Comparison of ENCODE assay signal across 8 mouse cellular contexts in genomic region chr1:84839309-84840017, GRCm38 (mm10). TPM values are rescaled to one million over a fixed set of nuclear protein-coding genes. Genes with fewer than 3 reads are reported as not detected.
DNase-seq lines count a peak whose midpoint lies in the region; ATAC-seq and TF ChIP-seq lines count a peak whose summit lies in the region.

Gene Fbxo36, plus strand, starts transcription at chr1:84839841.

- peaks cover 51% of the 10 kb centered on the region for H3K79me3 ChIP-seq in C2C12 (ENCODE audit: low read depth)

- peak; percentile 91 for ATAC-seq in heart, embryonic 11.5 days (replicated peaks; ENCODE audit: insufficient number of reproducible peaks, low FRiP score, low TSS enrichment)
- ATAC-seq in kidney, embryonic 16.5 days (ENCODE audit: low FRiP score, low TSS enrichment), result peak; percentile 91

- peak within 1 kb of the TSS; percentile 94 for H3ac ChIP-seq in C2C12 (ENCODE audit: control insufficient read depth, insufficient read length, low read depth)
- peak within 1 kb of the TSS; percentile 81 for H3ac ChIP-seq in myocyte (ENCODE audit: control insufficient read depth, insufficient read length)

- H3K79me2 ChIP-seq in C2C12 (ENCODE audit: control insufficient read depth, insufficient read depth), result peaks cover 80% of the 10 kb centered on the region
- peaks cover 10% of the 10 kb centered on the region for H3K79me2 ChIP-seq in liver, adult 2 months (ENCODE audit: control insufficient read depth, insufficient read depth, low read length)
- peaks cover 55% of the 10 kb centered on the region for H3K79me2 ChIP-seq in myocyte (ENCODE audit: control insufficient read depth, insufficient read depth)

- H3K4me3 ChIP-seq in C2C12 (ENCODE audit: insufficient read depth, poor library complexity, severe bottlenecking) (peak within 1 kb of the TSS; percentile 89), myocyte (peak within 1 kb of the TSS; percentile 90)
- H3K4me3 ChIP-seq in erythroblast, embryonic 14.5 days (replicated peaks), result peak within 1 kb of the TSS; percentile 86
- peak within 1 kb of the TSS; percentile 97 for H3K4me3 ChIP-seq in heart, embryonic 11.5 days (ENCODE audit: low read depth, low read length)
- H3K4me3 ChIP-seq in kidney, embryonic 16.5 days (ENCODE audit: low read length), result peak within 1 kb of the TSS; percentile 63
- peak within 1 kb of the TSS; percentile 77 for H3K4me3 ChIP-seq in liver, adult 2 months (ENCODE audit: insufficient read depth, low read depth, low read length)

- H3K9ac ChIP-seq in heart, embryonic 11.5 days (ENCODE audit: low read depth, low read length), result peak within 1 kb of the TSS; percentile 99
- peak within 1 kb of the TSS; percentile 97 for H3K9ac ChIP-seq in kidney, embryonic 16.5 days (replicated peaks; ENCODE audit: low read length)
- H3K9ac ChIP-seq in liver, adult 2 months (ENCODE audit: low read depth, low read length), result peak within 1 kb of the TSS; percentile 99

- under 1% methylated on average over 49 of the region's 54 CpGs for WGBS in heart, embryonic 11.5 days (ENCODE audit: insufficient replicate concordance)
- under 1% methylated on average over 38 of the region's 54 CpGs for WGBS in kidney, embryonic 16.5 days
- under 1% methylated on average over 54 of the region's 54 CpGs for WGBS in liver, adult 2 months

- H3K27me3 ChIP-seq in C2C12 (ENCODE audit: control insufficient read depth, insufficient read depth, insufficient read length) (no peaks in the 10 kb centered on the region), myocyte (ENCODE audit: control insufficient read depth, insufficient read depth, insufficient read length) (no peaks in the 10 kb centered on the region)
- H3K27me3 ChIP-seq in erythroblast, embryonic 14.5 days (ENCODE audit: control insufficient read depth), result no peaks in the 10 kb centered on the region
- no peaks in the 10 kb centered on the region for H3K27me3 ChIP-seq in heart, embryonic 11.5 days (ENCODE audit: control insufficient read depth, insufficient read depth, low read length)
- H3K27me3 ChIP-seq in kidney, embryonic 16.5 days (ENCODE audit: insufficient read depth, low read length), result no peaks in the 10 kb centered on the region
- no peaks in the 10 kb centered on the region for H3K27me3 ChIP-seq in liver, adult 2 months (ENCODE audit: control insufficient read depth, insufficient read depth, low read length)
- H3K27me3 ChIP-seq in splenic B cell, adult 2 months (ENCODE audit: control insufficient read depth, insufficient read depth, low read length, poor library complexity, severe bottlenecking), result no peaks in the 10 kb centered on the region

- DNase-seq in brain, embryonic 14.5 days (ENCODE audit: low read depth), result peak; percentile 99
- DNase-seq in liver, adult 2 months (ENCODE audit: extremely low read depth, low read depth, low spot score), result peak; percentile 88
- peak; percentile 90 for DNase-seq in splenic B cell, adult 2 months (ENCODE audit: low read depth, low spot score)

- peaks cover 31% of the 10 kb centered on the region for H3K4me1 ChIP-seq in erythroblast, embryonic 14.5 days (ENCODE audit: control insufficient read depth)
- 0 out of 2 replicates have a peak, but pooled peaks cover 2% of the 10 kb centered on the region for H3K4me1 ChIP-seq in heart, embryonic 11.5 days (ENCODE audit: control insufficient read depth, insufficient read depth, low read length)
- peaks cover 21% of the 10 kb centered on the region for H3K4me1 ChIP-seq in kidney, embryonic 16.5 days (ENCODE audit: insufficient read depth, low read length)
- no peaks in the 10 kb centered on the region for H3K4me1 ChIP-seq in liver, adult 2 months (ENCODE audit: control insufficient read depth, insufficient read depth, low read length)

- peak within 1 kb of the TSS; percentile 98 for H3K27ac ChIP-seq in heart, embryonic 11.5 days (ENCODE audit: low read depth, low read length)
- H3K27ac ChIP-seq in kidney, embryonic 16.5 days (ENCODE audit: low read length), result peak within 1 kb of the TSS; percentile 97
- peak within 1 kb of the TSS; percentile 89 for H3K27ac ChIP-seq in liver, adult 2 months (replicated peaks; ENCODE audit: insufficient read depth, low read depth, low read length)

- TF ChIP-seq CTCF in C2C12 (IDR thresholded peaks at IDR 0.05; ENCODE audit: control insufficient read depth, insufficient read depth, insufficient read length), result no peak
- no peak for TF ChIP-seq CTCF in brain, embryonic 14.5 days (IDR thresholded peaks at IDR 0.05; ENCODE audit: borderline replicate concordance, extremely low read depth, insufficient read depth, insufficient read length)
- 0 out of 2 replicates have a peak, but pooled peaks have one; percentile 0 for TF ChIP-seq CTCF in liver, adult 2 months (IDR thresholded peaks at IDR 0.05; ENCODE audit: low read depth, low read length)

- no peaks in the 10 kb centered on the region for H3K9me3 ChIP-seq in erythroblast, embryonic 14.5 days (ENCODE audit: control insufficient read depth, low read length)
- H3K9me3 ChIP-seq in heart, embryonic 11.5 days (replicated peaks; ENCODE audit: control insufficient read depth, low read length), result no peaks in the 10 kb centered on the region
- no peaks in the 10 kb centered on the region for H3K9me3 ChIP-seq in kidney, embryonic 16.5 days (ENCODE audit: low read length)

- H3K4me2 ChIP-seq in heart, embryonic 11.5 days, result peak within 1 kb of the TSS; percentile 79
- peak within 1 kb of the TSS; percentile 76 for H3K4me2 ChIP-seq in kidney, embryonic 16.5 days (replicated peaks; ENCODE audit: low read depth, low read length)
- H3K4me2 ChIP-seq in myocyte (ENCODE audit: low read depth), result peak within 1 kb of the TSS; percentile 77

- no peaks in the 10 kb centered on the region for H3K36me3 ChIP-seq in C2C12 (ENCODE audit: control insufficient read depth, insufficient read depth)
- H3K36me3 ChIP-seq in erythroblast, embryonic 14.5 days (ENCODE audit: control insufficient read depth), result peaks cover 2% of the 10 kb centered on the region; the same call in 1 of the 2 replicates
- H3K36me3 ChIP-seq in heart, embryonic 11.5 days (ENCODE audit: control insufficient read depth, insufficient read depth, low read length), result no peaks in the 10 kb centered on the region
- H3K36me3 ChIP-seq in kidney, embryonic 16.5 days (ENCODE audit: insufficient read depth, low read length), result no peaks in the 10 kb centered on the region
- H3K36me3 ChIP-seq in liver, adult 2 months (ENCODE audit: control insufficient read depth, insufficient read depth, low read length), result no peaks in the 10 kb centered on the region
- no peaks in the 10 kb centered on the region for H3K36me3 ChIP-seq in myocyte (ENCODE audit: control insufficient read depth, insufficient read depth)
- H3K36me3 ChIP-seq in splenic B cell, adult 2 months (ENCODE audit: control insufficient read depth, insufficient read depth, low read length, poor library complexity, severe bottlenecking), result no peaks in the 10 kb centered on the region

- peak; percentile 79 for TF ChIP-seq POLR2A in brain, embryonic 14.5 days (IDR thresholded peaks at IDR 0.05; ENCODE audit: borderline replicate concordance, extremely low read depth, insufficient read depth, insufficient read length, poor library complexity, severe bottlenecking)
- peak; percentile 51; the same call in 1 of the 2 replicates for TF ChIP-seq POLR2A in liver, adult 2 months (IDR thresholded peaks at IDR 0.05; ENCODE audit: extremely low read depth, insufficient read depth, low read length)
- peak; percentile 81 for TF ChIP-seq POLR2A in myocyte (IDR thresholded peaks at IDR 0.05; ENCODE audit: insufficient read length, low read depth)

TF ChIP-seq in C2C12, 6 proteins besides CTCF, POLR2A, EP300 and RAD21:
- TF ChIP-seq FOSL1 (IDR thresholded peaks at IDR 0.05; ENCODE audit: insufficient read depth, low read length, poor library complexity, severe bottlenecking) (no peak), MAX (IDR thresholded peaks at IDR 0.05) (no peak), USF1 (IDR thresholded peaks at IDR 0.05; ENCODE audit: low read depth) (no peak), CEBPB (IDR thresholded peaks at IDR 0.05; ENCODE audit: low read depth) (no peak), MYOD1 (IDR thresholded peaks at IDR 0.05; ENCODE audit: control insufficient read depth, insufficient read length, low read depth) (no peak), MYOG (IDR thresholded peaks at IDR 0.05; ENCODE audit: control insufficient read depth, extremely low read depth, insufficient read length) (no peak)

TF ChIP-seq in myocyte, 11 proteins besides CTCF, POLR2A, EP300 and RAD21:
- TF ChIP-seq CEBPB (IDR thresholded peaks at IDR 0.05; ENCODE audit: insufficient read depth, poor library complexity, severe bottlenecking), result no peak
- TF ChIP-seq MYOD1 (IDR thresholded peaks at IDR 0.05; ENCODE audit: control insufficient read depth in 1 of 3, insufficient read length in 2 of 3, low read depth in 2 of 3), result peak in 1 of 3 experiments; percentile 27
- no peak for TF ChIP-seq TCF12 (IDR thresholded peaks at IDR 0.05; ENCODE audit: insufficient read depth, poor library complexity, severe bottlenecking)
- TF ChIP-seq MAX (IDR thresholded peaks at IDR 0.05; ENCODE audit: low read depth), result no peak
- peak in 1 of 3 experiments; percentile 11 for TF ChIP-seq MYOG (IDR thresholded peaks at IDR 0.05; ENCODE audit: control insufficient read depth in 1 of 3, insufficient read depth in 1 of 3, insufficient read length in 2 of 3, low read depth in 2 of 3)
- TF ChIP-seq REST (IDR thresholded peaks at IDR 0.05; ENCODE audit: insufficient read depth, insufficient read length), result peak; percentile 13
- no peak for TF ChIP-seq E2F4 (IDR thresholded peaks at IDR 0.05; ENCODE audit: insufficient read depth)
- TF ChIP-seq SRF (IDR thresholded peaks at IDR 0.05; ENCODE audit: control insufficient read depth, insufficient read length, low read depth), result no peak
- TF ChIP-seq USF1 (IDR thresholded peaks at IDR 0.05; ENCODE audit: low read depth), result no peak
- peak; percentile 70 for TF ChIP-seq POLR2AphosphoS2 (IDR thresholded peaks at IDR 0.05; ENCODE audit: insufficient read length, low read depth)
- TF ChIP-seq TCF3 (IDR thresholded peaks at IDR 0.05; ENCODE audit: insufficient read length, low read depth), result no peak

RNA-seq across cellular contexts. Expression of gene Fbxo36, which starts in this region (rescaled TPM):
- polyA plus RNA-seq in C2C12 (2012; fragmentation: generic; extraction: Trizol) (6.8 TPM), myocyte (2012; fragmentation: generic; extraction: Trizol) (10.7 TPM)
- 4.0 and 4.9 TPM in 2 replicates for polyA plus RNA-seq in brain, embryonic 14.5 days (2012; rRNA removed)
- 0.04 and 0.09 TPM in 2 replicates for polyA plus RNA-seq in erythroblast, embryonic 14.5 days (2012)
- polyA plus RNA-seq in heart, embryonic 11.5 days (2014; fragmentation: Nextera tagmentation; extraction: Ambion mirVana), result 8.7 and 9.1 TPM in 2 replicates
- 11.2 and 11.3 TPM in 2 replicates for polyA plus RNA-seq in kidney, embryonic 16.5 days (2015; fragmentation: Nextera tagmentation; extraction: Ambion mirVana)
- total RNA-seq in liver, adult 2 months (2014; rRNA removed), result 3.2 and 5.6 TPM in 2 replicates
- 6.6 and 6.8 TPM in 2 replicates for polyA plus RNA-seq in liver, adult 2 months (2012; rRNA removed)

Comparison
In these comparisons a context has a peak if more than half of its experiments do, and no peak if none do; other contexts are left out.
1. Peak in every context shown above with its lines: DNase-seq, ATAC-seq, H3K4me3 ChIP-seq and H3K27ac ChIP-seq.